Mouse (Mus musculus) spleen, adult 12 weeks (tissue): ENCODE results near the gene Igll1.

Experiments used
- DNase-seq: peaks from one replicate; pipeline ENCODE4 v3.0.0; 2022; ENCODE audit warnings: low spot score

The Igll1 gene

GRCm38 (mm10) chr16:16852411-16852810, 11.4 kb downstream of the Igll1 start:
- no peak for DNase-seq

- DNase-seq, result no peak
These were observed 14.6 kb downstream of the Igll1 start for GRCm38 (mm10) chr16:16849196-16849595.

DNA sequence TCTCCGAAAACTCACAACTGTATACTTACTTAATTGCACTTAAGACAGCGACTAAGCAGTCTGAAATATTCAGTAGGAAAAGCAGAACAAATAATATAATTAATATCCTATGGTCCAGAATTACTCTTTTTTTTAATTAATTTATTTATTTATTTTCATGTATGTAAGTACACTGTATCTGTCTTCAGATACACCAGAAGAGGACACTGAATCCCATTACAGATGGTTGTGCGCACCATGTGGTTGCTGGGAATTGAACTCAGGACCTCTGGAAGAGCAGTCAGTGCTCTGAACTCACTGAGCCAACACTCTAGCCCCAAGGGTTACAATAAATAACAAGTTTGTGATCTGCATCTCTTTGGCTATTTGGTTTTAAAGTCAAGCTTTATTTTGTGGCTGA, 34.1 kb downstream of the Igll1 start:
- no peak for DNase-seq

DNA sequence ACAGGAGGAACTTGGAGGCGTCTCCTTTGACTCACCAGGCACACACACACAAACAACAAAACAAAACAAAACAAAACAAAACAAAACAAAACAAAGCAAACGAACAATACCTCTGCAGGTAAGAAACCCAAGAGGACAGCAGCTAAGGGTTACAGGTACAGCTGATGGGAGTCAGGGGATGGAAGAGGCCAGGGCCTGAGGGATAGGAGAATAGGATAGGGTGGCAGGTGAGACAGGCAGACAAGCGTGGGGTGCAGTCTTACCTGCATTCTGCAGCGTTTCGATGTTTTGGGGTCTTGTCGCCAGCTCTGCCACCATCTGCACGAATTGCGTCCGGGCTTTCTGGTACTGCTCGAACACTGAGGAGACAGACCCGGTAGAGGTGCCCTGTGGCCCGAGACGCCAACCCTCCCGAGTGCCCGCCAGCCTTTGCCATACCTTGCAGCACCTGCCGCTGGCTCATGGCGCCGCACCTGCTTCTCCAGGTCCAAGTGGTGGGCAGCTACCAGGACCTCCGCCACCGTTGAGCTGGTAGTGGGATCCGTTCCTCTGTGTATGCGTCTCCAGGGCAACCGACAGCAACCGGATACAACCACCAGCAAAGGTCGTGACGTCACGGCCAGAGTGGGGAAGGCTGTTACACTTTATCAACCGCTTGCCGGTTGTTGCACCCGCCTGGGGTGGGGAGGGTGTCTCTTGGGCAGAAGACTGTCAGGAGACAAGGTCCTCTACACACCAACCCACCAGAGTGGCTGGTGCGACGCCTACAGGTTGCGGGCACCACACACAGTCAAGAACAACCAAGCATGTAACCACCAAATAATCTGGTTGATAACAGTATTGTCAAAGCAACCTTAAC, 34.8 kb downstream of the Igll1 start, which contains the start of gene Spag6l:
Gene Spag6l (minus strand): TSS at position 700 of the 859 bp plus-strand sequence.
- peak; percentile 46 for DNase-seq

DNA sequence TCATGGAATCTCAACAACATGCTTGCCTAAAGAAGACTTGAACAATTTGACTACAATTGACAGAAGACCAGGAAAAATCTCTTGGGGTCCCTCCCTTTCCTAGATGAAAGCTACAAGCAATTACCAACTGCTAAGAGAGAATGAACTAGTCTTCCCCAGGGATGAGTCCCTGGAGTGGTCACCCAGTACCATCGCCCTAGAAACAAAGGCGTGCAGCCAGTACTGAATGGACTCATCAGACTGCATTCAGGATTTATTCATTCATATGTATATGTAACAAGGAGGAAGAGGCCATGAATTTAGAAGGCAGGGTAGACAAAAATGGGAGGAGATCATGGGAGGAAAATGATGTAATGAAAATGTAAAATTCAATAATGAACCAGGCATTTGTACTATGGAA, 37.6 kb downstream of the Igll1 start:
- DNase-seq, result no peak

GRCm38 (mm10) chr16:16825476-16825875, 38.3 kb downstream of the Igll1 start:
- DNase-seq, result no peak
